Mouse (Mus musculus) midbrain, embryonic 12.5 days (tissue): ENCODE data around the gene Urb2. TPM values are rescaled to one million over a fixed set of nuclear protein-coding genes. Genes with fewer than 3 reads are reported as not detected.
A peak's percentile ranks its signal among the peaks of the same experiment; 100 is the strongest.

ENCODE experiments used
- ATAC-seq: fragments of 200-750 bp; cut with Nextera tagmentation; 2 replicates; pipeline ENCODE4 v1.8.0; 2017; ENCODE audit warnings: low read depth, moderate TSS enrichment, moderate library complexity; ENCODE audit not compliant: low FRiP score
- H3K27ac ChIP-seq: fragments of 300-500 bp; sonication (generic); replicated peaks from 2 replicates; pipeline ENCODE4 v1.5.1; 2016; ENCODE audit warnings: mild to moderate bottlenecking
- H3K27me3 ChIP-seq: fragments of 300-500 bp; sonication (generic); 2 replicates; pipeline ENCODE4 v1.6.1; 2016; ENCODE audit warnings: mild to moderate bottlenecking
- H3K36me3 ChIP-seq: fragments of 300-500 bp; sonication (generic); 2 replicates; pipeline ENCODE4 v1.6.1; 2016
- H3K4me1 ChIP-seq: fragments of 300-500 bp; sonication (generic); 2 replicates; pipeline ENCODE4 v1.6.1; 2016
- H3K4me2 ChIP-seq: fragments of 300-500 bp; sonication (generic); replicated peaks from 2 replicates; pipeline ENCODE4 v1.6.1; 2016; ENCODE audit warnings: mild to moderate bottlenecking, moderate library complexity
- H3K4me3 ChIP-seq: fragments of 300-500 bp; sonication (generic); 2 replicates; pipeline ENCODE4 v1.5.1; 2016; ENCODE audit warnings: mild to moderate bottlenecking
- H3K9ac ChIP-seq: fragments of 300-500 bp; sonication (generic); replicated peaks from 2 replicates; pipeline ENCODE4 v1.6.1; 2016; ENCODE audit warnings: mild to moderate bottlenecking, moderate library complexity
- H3K9me3 ChIP-seq: fragments of 300-500 bp; sonication (generic); 2 replicates; pipeline ENCODE4 v1.6.1; 2016; ENCODE audit warnings: mild to moderate bottlenecking
- WGBS: fragments of 180-500 bp; shearing (Covaris S2); methylation state at CpG from one replicate; pipeline ENCODE4 v1.1.7; 2016; 5-methylcytosine and 5-hydroxymethylcytosine counted together
- polyA plus RNA-seq: library from polyadenylated mRNA; unstranded; fragments of >200 nt; fragmentation: Nextera tagmentation; extraction: Ambion mirVana; gene quantifications from 2 replicates; pipeline ENCODE4 v1.2.1, GENCODE M21; 2016

The Urb2 gene
- polyA plus RNA-seq = 6.1 and 7.0 TPM in 2 replicates

DNA sequence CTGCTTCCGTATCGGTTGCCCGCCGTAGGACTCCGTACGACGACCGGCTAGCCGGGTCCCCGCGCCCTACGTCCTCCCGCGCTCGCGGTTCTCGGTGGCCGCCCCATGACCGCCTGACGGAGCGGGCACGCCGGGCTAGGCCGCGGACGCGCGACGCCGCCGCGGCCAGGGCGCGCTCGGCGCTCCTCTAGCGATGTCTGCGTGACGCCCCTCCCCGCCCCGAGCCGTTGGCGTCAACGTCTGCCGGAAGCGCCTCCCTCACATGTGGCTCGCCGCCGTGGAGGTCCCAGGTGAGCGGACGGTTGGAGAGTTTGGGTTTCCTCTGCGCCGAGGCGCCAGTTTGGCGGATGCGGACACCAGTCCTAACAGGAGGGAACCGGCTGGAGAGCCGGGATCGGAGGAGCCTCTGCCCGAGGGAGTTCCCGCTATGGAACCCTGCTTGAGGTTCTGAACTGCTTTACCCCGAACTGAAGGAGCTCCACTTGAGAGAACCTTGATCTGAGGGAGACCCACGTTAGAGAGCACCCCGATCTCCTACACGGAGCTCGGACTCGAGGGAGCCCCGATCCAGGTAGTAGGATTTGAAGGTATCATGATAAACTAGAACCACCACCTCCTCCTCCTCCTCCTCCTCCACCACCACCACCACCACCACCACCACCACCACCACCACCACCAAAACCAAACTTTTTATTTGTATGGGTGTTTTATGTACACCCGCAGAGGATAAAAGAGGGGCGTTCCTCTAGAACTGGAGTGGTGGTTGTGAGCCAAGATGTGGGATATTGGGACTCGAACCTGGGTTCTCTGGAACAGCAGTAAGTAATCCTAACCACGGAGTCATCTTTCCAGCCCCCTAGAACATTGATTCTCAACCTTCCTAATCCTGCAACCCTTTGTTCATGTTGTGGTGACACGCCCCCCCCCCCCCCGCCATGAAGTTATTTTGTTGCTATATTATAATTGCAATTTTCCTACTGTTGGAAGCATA, at the start of gene Urb2, which contains the start of gene Taf5l:
Gene Urb2, plus strand, starts transcription at position 272 of the 991 bp plus-strand sequence.
Gene Taf5l, minus strand, starts transcription at position 161 of the 991 bp plus-strand sequence.
- Histone ChIP-seq H3K27ac (peak within 1 kb of the TSS; percentile 95), H3K27me3 (no peaks in the 10 kb centered on the region), H3K36me3 (peaks cover 15% of the 10 kb centered on the region), H3K4me1 (peaks cover 31% of the 10 kb centered on the region), H3K9me3 (no peaks in the 10 kb centered on the region), H3K9ac (peak within 1 kb of the TSS; percentile 69), H3K4me2 (peak within 1 kb of the TSS; percentile 74), H3K4me3 (peak within 1 kb of the TSS; percentile 83)
- WGBS = 1% methylated on average over 74 of the region's 74 CpGs
- ATAC-seq = peak; percentile 94

DNA sequence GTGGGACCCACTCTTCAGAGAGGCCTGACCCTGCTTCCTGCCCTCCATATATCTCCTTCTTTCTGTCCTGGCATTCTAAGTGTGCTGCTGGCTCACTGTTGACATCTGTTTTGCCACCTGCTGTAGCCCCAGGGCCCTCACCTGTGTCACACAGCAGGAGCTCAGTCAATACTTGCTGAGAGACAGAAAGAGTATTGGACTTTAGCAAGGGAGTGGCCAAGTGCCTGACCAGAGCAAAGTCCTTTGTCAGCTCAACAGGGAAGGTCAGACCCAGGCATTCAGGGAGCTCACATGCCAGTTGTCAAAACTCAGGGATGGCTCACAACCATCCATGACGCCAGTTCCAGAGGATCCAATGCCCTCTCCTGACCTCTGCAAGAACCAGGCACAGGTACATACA, 47.8 kb upstream of the Urb2 start:
- H3K9ac ChIP-seq = no peak overlapping the region
- H3K27me3 ChIP-seq = no peaks in the 10 kb centered on the region
- no peak for ATAC-seq
- H3K9me3 ChIP-seq = no peaks in the 10 kb centered on the region
- no peak overlapping the region for H3K27ac ChIP-seq
- no peak overlapping the region for H3K4me3 ChIP-seq
- H3K36me3 ChIP-seq = 0 out of 2 replicates have a peak, but pooled peaks cover 3% of the 10 kb centered on the region
- H3K4me1 ChIP-seq = no peaks in the 10 kb centered on the region
- 76% methylated on average over 1 of the region's 1 CpGs for WGBS
- no peak overlapping the region for H3K4me2 ChIP-seq

DNA sequence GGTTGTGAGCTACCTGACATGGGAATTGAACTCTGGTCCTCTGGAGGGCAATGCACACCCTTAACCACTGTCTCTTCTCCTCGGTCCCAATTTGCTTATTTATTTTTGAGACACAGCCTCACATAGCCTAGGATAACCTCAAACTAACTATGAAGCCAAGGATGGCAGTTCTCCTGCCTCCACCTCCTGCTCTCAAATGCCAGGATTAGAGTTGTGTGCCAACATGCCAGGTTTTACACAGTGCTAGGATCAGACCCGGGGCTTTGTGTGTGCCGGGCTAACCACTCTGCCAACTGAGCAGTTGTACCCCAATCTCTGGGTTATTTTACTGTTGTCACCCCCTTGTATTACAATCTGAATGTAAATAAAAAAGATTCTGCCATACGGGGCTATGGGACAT, 43.8 kb upstream of the Urb2 start:
- H3K9me3 ChIP-seq = no peaks in the 10 kb centered on the region
- H3K4me3 ChIP-seq = no peak overlapping the region
- no peak overlapping the region for H3K27ac ChIP-seq
- H3K9ac ChIP-seq = no peak overlapping the region
- ATAC-seq = no peak
- 92% methylated on average over 4 of the region's 4 CpGs for WGBS
- peaks cover 12% of the 10 kb centered on the region for H3K4me1 ChIP-seq
- no peak overlapping the region for H3K4me2 ChIP-seq
- H3K36me3 ChIP-seq = no peaks in the 10 kb centered on the region
- H3K27me3 ChIP-seq = peaks cover 3% of the 10 kb centered on the region

DNA sequence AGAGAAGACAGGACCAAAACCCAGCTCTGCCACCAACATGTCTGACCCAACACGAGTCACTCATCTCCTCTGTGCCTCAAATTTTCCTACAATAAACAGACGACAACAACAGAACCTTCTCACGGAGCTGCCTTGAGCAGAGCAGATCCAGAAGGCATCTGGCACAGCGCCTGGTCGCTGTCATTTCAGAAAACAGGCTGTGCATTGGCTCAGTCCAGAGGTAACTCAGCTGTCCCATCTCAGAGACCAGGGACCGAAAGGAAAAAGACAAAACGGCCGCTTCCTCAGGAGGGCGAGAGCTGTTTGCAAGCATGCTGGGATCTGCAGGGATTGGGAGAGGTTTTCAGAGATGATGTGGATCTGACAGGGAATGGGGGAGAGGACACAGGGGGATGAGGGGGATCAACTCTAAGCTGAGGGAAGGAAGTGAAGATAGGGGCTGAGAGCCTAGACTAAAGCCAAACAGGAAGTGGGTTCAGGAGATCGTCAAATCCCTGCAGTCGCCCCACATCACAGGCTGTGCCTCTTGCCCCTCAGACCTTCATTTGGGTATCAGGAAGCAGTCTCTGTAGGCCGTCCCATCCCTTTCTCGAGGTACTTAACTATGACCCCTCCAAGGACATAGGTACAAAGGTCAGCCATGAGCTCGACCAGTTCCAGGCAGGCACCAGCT, 43.0 kb upstream of the Urb2 start:
- 78% methylated on average over 14 of the region's 14 CpGs for WGBS

DNA sequence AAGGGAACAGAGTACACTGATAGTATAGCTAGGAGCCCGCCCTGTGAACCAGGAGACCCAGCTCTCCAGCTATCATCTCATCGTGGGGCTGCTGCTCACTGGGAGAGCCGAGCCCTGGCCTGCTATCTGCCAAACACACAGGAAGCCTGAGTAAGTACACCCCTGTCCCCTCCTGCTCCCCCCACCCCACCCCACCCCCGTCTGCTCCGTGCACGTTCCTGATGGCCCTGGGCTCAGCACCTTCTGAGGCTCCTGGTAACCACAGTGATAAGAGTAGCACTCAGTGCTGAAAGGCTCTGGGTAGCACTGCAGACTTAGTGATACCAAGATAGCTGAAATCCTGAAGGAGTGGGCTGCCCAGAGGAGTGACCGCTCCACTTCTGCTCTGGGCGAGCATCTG, 42.4 kb upstream of the Urb2 start:
- no peak overlapping the region for H3K4me2 ChIP-seq
- H3K9ac ChIP-seq = no peak overlapping the region
- peaks cover 3% of the 10 kb centered on the region for H3K27me3 ChIP-seq
- ATAC-seq = no peak
- no peaks in the 10 kb centered on the region for H3K9me3 ChIP-seq
- no peak overlapping the region for H3K27ac ChIP-seq
- peaks cover 12% of the 10 kb centered on the region for H3K4me1 ChIP-seq
- WGBS = 76% methylated on average over 8 of the region's 8 CpGs
- H3K36me3 ChIP-seq = no peaks in the 10 kb centered on the region
- H3K4me3 ChIP-seq = no peak overlapping the region

More for the DNA sequence above, 43.0 kb upstream of the Urb2 start:
- H3K4me3 ChIP-seq = no peak overlapping the region
- no peak overlapping the region for H3K4me2 ChIP-seq
- no peaks in the 10 kb centered on the region for H3K9me3 ChIP-seq
- H3K27ac ChIP-seq = no peak overlapping the region
- no peak overlapping the region for H3K9ac ChIP-seq
- H3K27me3 ChIP-seq = peaks cover 3% of the 10 kb centered on the region
- no peaks in the 10 kb centered on the region for H3K36me3 ChIP-seq
- no peak for ATAC-seq
- H3K4me1 ChIP-seq = peaks cover 12% of the 10 kb centered on the region

DNA sequence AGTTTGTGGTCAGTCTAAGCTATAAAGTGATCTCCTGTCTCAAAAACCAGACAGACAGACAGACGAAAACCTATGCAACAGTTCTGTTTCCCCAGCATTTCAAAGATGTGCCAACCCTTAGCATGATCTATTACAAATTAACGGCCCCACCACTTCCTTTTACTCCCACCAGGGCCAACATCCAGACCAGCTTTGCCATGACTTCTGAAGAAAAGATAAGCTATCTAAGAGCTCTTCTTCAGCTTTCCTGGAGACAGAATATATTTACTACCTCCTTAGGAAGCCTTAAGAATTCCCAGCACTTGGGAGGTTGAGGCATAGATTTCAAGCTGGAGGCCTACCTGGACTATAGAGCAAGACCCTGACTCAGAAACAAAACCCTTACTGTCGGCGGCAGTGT, 41.1 kb upstream of the Urb2 start:
- no peaks in the 10 kb centered on the region for H3K9me3 ChIP-seq
- H3K27ac ChIP-seq = no peak overlapping the region
- no peak overlapping the region for H3K4me2 ChIP-seq
- H3K9ac ChIP-seq = no peak overlapping the region; the same call in 1 of the 2 replicates
- H3K27me3 ChIP-seq = peaks cover 3% of the 10 kb centered on the region
- no peak overlapping the region for H3K4me3 ChIP-seq
- WGBS = 74% methylated on average over 4 of the region's 4 CpGs
- ATAC-seq = no peak
- H3K4me1 ChIP-seq = peaks cover 12% of the 10 kb centered on the region
- H3K36me3 ChIP-seq = no peaks in the 10 kb centered on the region

DNA sequence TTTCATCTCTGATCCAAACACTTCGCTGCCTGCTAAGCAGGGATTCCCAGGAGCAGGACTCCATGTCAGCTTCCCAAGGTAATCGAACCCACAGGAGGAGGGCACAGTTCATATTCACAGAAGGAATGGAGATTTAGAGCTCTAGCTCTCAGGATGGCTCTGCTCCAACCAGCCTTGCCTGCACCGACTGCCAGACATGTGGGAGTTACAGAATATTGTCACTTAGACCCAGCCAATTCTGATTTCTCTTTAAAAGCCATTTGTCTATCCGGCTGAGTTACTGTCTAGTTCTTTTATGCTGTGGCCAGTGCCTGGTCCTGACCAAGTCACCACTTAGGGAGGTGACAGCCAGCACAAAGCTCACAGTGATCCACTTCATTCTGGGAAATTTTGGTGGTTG, 39.6 kb upstream of the Urb2 start:
- no peak for ATAC-seq
- Histone ChIP-seq H3K4me3 (peak overlapping the region; percentile 75; the same call in 1 of the 2 replicates), H3K9me3 (no peaks in the 10 kb centered on the region), H3K4me2 (peak overlapping the region; percentile 95), H3K27ac (no peak overlapping the region), H3K36me3 (no peaks in the 10 kb centered on the region), H3K4me1 (peaks cover 12% of the 10 kb centered on the region), H3K9ac (peak overlapping the region; percentile 41; the same call in 1 of the 2 replicates), H3K27me3 (peaks cover 3% of the 10 kb centered on the region)
- WGBS = 56% methylated on average over 4 of the region's 4 CpGs

DNA sequence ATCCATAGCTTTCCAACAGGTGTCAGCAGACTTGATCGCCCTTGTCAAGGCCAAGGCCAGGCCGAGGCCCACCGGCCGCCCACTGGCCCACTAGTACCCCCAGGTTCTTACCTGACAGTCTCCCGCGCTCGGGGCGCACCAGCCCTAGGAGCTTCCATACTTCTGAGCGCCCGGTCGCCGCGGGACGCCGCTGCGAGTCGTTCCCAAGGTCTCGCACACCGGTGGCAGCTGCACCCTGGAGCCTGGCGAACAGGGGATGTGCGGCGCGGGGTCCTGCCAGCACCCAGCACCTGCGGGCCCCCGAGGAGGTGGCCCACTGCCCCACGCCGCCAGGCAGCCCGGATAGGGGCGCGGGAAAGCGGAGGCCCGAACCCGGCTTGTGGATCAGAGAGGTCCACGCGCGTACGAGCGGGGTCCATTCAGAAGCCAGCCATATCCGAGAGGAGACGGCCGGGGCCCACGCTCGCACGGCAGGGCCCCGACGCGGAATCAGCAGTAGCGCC, 39.0 kb upstream of the Urb2 start:
- Histone ChIP-seq H3K4me2 (peak overlapping the region; percentile 95), H3K4me1 (peaks cover 12% of the 10 kb centered on the region), H3K9ac (peak overlapping the region; percentile 75), H3K4me3 (peak overlapping the region; percentile 75), H3K36me3 (no peaks in the 10 kb centered on the region), H3K27ac (peak overlapping the region; percentile 85), H3K27me3 (peaks cover 3% of the 10 kb centered on the region), H3K9me3 (no peaks in the 10 kb centered on the region)
- under 1% methylated on average over 48 of the region's 48 CpGs for WGBS
- peak; percentile 66 for ATAC-seq

DNA sequence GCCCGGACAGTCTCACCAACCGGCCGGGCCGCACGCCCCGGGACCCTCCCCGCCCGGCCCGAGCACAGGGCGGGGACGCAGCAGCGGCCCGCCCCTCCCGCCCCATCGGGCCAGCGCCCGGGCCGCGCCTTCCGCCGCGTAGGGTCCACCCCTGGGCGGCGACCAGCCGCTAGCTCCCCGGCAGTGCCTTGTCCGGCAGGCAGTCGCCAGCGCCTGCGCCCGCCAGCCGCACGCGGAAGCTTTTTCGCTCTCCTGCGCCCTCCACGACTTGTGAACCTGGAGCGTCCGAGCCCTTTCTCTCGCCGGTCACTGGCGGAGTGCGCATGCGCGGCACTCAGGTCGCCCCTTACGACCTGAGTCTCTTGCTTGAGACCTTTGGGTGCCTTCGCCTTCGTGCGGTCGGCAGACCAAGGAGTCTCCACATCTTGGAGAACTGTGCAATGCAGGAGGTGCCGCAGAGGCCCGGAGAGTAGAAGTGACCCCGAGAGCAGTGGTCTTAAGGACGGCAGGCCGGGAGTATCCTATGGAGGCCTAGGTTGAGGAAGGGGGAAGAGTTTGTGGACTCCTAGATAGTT, 38.4 kb upstream of the Urb2 start, which contains the start of gene Abcb10:
Gene Abcb10, minus strand, starts transcription at position 297 of the 575 bp plus-strand sequence.
- H3K27me3 ChIP-seq = peaks cover 3% of the 10 kb centered on the region
- H3K4me2 ChIP-seq = peak within 1 kb of the TSS; percentile 95
- peaks cover 12% of the 10 kb centered on the region for H3K4me1 ChIP-seq
- 1% methylated on average over 55 of the region's 56 CpGs for WGBS
- peak within 1 kb of the TSS; percentile 75 for H3K4me3 ChIP-seq
- peak within 1 kb of the TSS; percentile 85 for H3K27ac ChIP-seq
- ATAC-seq = peak; percentile 93
- H3K9me3 ChIP-seq = no peaks in the 10 kb centered on the region
- H3K9ac ChIP-seq = peak within 1 kb of the TSS; percentile 75
- no peaks in the 10 kb centered on the region for H3K36me3 ChIP-seq

DNA sequence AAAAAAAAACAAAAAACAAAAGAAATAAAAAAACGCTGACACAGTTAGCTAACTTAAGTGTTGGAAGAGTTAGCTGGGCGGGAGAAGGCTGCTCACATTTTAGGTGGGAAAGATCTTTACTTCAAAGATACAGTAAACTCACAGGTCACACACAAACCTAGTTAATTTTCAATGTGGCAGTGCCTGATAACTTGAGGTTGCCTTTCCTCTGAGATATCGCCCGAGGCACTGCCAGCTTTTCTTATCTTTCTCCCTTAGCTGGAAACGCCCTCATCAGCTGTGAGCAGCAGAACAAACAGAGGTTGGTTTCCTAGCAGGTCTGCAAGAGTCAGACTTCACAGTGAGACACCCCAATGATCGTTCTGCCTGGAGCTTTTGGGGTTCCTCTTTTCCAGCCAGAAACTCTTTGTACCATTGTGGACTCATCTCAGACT, 32.7 kb upstream of the Urb2 start:
- Histone ChIP-seq H3K4me2 (no peak overlapping the region), H3K4me1 (no peaks in the 10 kb centered on the region), H3K4me3 (no peak overlapping the region), H3K36me3 (no peaks in the 10 kb centered on the region), H3K27me3 (no peaks in the 10 kb centered on the region), H3K9ac (no peak overlapping the region), H3K27ac (no peak overlapping the region), H3K9me3 (no peaks in the 10 kb centered on the region)
- 79% methylated on average over 6 of the region's 6 CpGs for WGBS
- ATAC-seq = no peak

DNA sequence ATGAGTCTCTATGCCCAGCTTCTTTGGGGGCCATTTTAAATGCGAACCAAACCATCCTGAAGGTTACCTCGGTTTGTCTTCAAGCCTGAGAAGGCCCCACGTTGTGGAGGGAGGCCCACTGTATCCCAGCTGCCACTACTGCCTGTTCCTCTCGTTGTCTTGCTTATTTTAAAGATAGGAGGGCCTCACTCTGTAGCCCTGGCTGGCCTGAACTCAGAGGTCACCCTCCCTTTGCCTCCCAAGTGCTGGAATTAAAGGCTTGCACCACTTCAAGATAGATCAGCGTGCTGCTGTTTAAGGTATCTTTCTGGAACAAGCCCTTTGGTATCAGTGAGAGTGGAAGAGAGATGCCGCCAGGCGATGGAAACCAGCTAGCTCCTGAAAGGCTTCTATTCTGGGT, 32.2 kb upstream of the Urb2 start:
- no peak overlapping the region for H3K27ac ChIP-seq
- 75% methylated on average over 7 of the region's 7 CpGs for WGBS
- no peak for ATAC-seq
- no peak overlapping the region for H3K4me2 ChIP-seq
- no peak overlapping the region for H3K4me3 ChIP-seq
- H3K4me1 ChIP-seq = no peaks in the 10 kb centered on the region
- H3K36me3 ChIP-seq = 0 out of 2 replicates have a peak, but pooled peaks cover 4% of the 10 kb centered on the region
- H3K9ac ChIP-seq = no peak overlapping the region
- no peaks in the 10 kb centered on the region for H3K27me3 ChIP-seq
- no peaks in the 10 kb centered on the region for H3K9me3 ChIP-seq
